Mouse (Mus musculus): ENCODE measurements around the gene Rnf157. TPM values are rescaled to one million over a fixed set of nuclear protein-coding genes. Genes with fewer than 3 reads are reported as not detected.

Rnf157 gene
- polyA plus RNA-seq, 1 experiment from 2014 or later, result 4.9 TPM

DNA sequence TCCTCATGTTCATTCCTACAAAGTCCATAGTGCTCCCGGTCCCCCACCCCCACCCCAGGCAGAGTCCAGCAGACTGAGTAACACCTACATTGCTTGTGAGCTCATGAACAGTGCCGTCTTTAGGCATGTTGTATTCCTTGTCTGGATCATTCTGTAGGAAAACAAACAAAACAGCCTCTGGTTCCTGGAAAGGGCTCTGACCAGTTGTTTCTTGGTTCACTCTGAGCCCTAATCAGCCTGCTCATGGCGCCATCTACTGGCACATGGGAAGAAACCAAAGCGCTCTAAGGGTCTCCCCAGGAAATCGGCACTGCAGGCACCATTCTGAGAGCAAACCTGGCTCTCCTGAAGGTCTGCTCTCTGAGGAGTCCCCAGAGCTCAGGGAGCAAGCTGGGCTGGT is 118.5 kb downstream of the Rnf157 start:
- Histone ChIP-seq H3K36me3 (ENCODE audit: control insufficient read depth, insufficient read depth) (peaks cover 66% of the 10 kb centered on the region), H3K4me1 (replicated peaks; ENCODE audit: control insufficient read depth, insufficient read depth, low read length) (0 out of 2 replicates have a peak, but pooled peaks cover 4% of the 10 kb centered on the region), H3K27me3 (replicated peaks; ENCODE audit: control insufficient read depth, insufficient read depth, low read length) (no peaks in the 10 kb centered on the region), H3K9ac (ENCODE audit: low read depth, low read length) (no peak overlapping the region), H3K27ac (ENCODE audit: low read depth, low read length) (peak overlapping the region; percentile 73), H3K4me3 (ENCODE audit: low read depth, low read length) (no peak overlapping the region), H3K4me2 (replicated peaks; ENCODE audit: low read depth) (peak overlapping the region; percentile 7; the same call in 1 of the 2 replicates), H3K9me3 (ENCODE audit: control insufficient read depth) (no peaks in the 10 kb centered on the region)
- ATAC-seq, result peak; percentile 38; the same call in 1 of the 2 replicates
- TF ChIP-seq CTCF (IDR thresholded peaks at IDR 0.05; ENCODE audit: low read depth), result peak; percentile 92
- 31% methylated on average over 5 of the region's 5 CpGs for WGBS

- H3K4me2 ChIP-seq (replicated peaks; ENCODE audit: low read depth), result peak overlapping the region; percentile 7; the same call in 1 of the 2 replicates
- TF ChIP-seq CTCF (IDR thresholded peaks at IDR 0.05; ENCODE audit: low read depth), result no peak
- no peak overlapping the region for H3K4me3 ChIP-seq (ENCODE audit: low read depth, low read length)
- peak overlapping the region; percentile 73 for H3K27ac ChIP-seq (ENCODE audit: low read depth, low read length)
- H3K9ac ChIP-seq (ENCODE audit: low read depth, low read length), result 0 out of 2 replicates have a peak overlapping the region, but pooled peaks have one; percentile 19
- H3K9me3 ChIP-seq (ENCODE audit: control insufficient read depth), result no peaks in the 10 kb centered on the region
- peak; percentile 74 for ATAC-seq
- H3K27me3 ChIP-seq (replicated peaks; ENCODE audit: control insufficient read depth, insufficient read depth, low read length), result no peaks in the 10 kb centered on the region
- H3K36me3 ChIP-seq (ENCODE audit: control insufficient read depth, insufficient read depth), result peaks cover 68% of the 10 kb centered on the region
- 0 out of 2 replicates have a peak, but pooled peaks cover 4% of the 10 kb centered on the region for H3K4me1 ChIP-seq (replicated peaks; ENCODE audit: control insufficient read depth, insufficient read depth, low read length)
- WGBS, result 69% methylated on average over 12 of the region's 12 CpGs
Observed at GRCm38 (mm10) chr11:116293538-116294137, 119.2 kb downstream of the Rnf157 start.

DNA sequence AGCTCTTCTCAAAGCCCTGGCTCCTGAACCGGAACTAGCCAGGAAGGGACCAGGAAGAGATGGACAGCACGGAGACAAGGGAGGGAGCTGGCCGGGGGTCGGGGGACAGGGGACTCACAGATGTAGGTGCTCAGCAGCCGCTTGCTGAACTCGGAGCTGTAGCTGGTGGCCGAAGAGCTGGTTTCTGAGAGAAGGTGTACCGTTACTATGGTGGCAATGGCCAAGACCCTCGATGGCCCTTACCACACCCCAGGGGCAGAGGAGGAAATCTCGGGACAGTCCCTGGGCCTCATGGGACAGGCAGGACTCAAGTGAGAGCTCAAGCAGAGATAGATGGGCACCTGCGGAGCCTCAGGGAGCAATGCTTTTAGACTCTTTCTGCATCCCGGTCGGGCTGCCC is 120.4 kb downstream of the Rnf157 start:
- Histone ChIP-seq H3K36me3 (ENCODE audit: control insufficient read depth, insufficient read depth) (peaks cover 66% of the 10 kb centered on the region), H3K9ac (ENCODE audit: low read depth, low read length) (no peak overlapping the region), H3K4me2 (replicated peaks; ENCODE audit: low read depth) (no peak overlapping the region), H3K27me3 (replicated peaks; ENCODE audit: control insufficient read depth, insufficient read depth, low read length) (no peaks in the 10 kb centered on the region), H3K27ac (ENCODE audit: low read depth, low read length) (no peak overlapping the region), H3K4me3 (ENCODE audit: low read depth, low read length) (no peak overlapping the region), H3K4me1 (replicated peaks; ENCODE audit: control insufficient read depth, insufficient read depth, low read length) (0 out of 2 replicates have a peak, but pooled peaks cover 4% of the 10 kb centered on the region), H3K9me3 (ENCODE audit: control insufficient read depth) (no peaks in the 10 kb centered on the region)
- TF ChIP-seq CTCF (IDR thresholded peaks at IDR 0.05; ENCODE audit: low read depth), result no peak
- no peak for ATAC-seq
- 94% methylated on average over 13 of the region's 13 CpGs for WGBS

GRCm38 (mm10) chr11:116290556-116290955 is 122.3 kb downstream of the Rnf157 start:
- Histone ChIP-seq H3K36me3 (ENCODE audit: control insufficient read depth, insufficient read depth) (peaks cover 51% of the 10 kb centered on the region), H3K4me2 (replicated peaks; ENCODE audit: low read depth) (no peak overlapping the region), H3K4me3 (ENCODE audit: low read depth, low read length) (no peak overlapping the region), H3K4me1 (replicated peaks; ENCODE audit: control insufficient read depth, insufficient read depth, low read length) (0 out of 2 replicates have a peak, but pooled peaks cover 4% of the 10 kb centered on the region), H3K27ac (ENCODE audit: low read depth, low read length) (peak overlapping the region; percentile 11), H3K27me3 (replicated peaks; ENCODE audit: control insufficient read depth, insufficient read depth, low read length) (no peaks in the 10 kb centered on the region), H3K9me3 (ENCODE audit: control insufficient read depth) (no peaks in the 10 kb centered on the region), H3K9ac (ENCODE audit: low read depth, low read length) (no peak overlapping the region)
- ATAC-seq, result no peak
- WGBS, result 69% methylated on average over 8 of the region's 8 CpGs
- no peak for TF ChIP-seq CTCF (IDR thresholded peaks at IDR 0.05; ENCODE audit: low read depth)

DNA sequence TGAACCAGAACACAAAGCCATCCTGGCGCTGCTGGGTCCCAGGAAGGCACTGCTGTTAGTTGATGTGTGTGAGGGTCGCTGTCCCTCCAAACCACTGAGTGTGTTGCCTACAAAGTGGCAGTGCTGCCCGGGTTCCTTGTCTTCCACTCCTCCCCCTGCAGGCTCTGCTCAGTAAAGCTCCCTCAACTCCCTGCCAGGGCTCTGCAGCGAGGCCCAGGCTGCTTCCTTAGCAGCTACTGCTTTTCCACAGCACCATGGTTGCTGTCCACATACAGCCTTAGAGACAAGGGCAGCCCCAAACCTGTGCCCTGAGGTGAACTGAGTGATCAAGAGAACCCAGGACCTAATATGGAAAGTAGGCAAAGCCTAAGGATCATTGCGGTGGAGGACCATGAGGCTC is 125.5 kb downstream of the Rnf157 start:
- Histone ChIP-seq H3K9ac (ENCODE audit: low read depth, low read length) (no peak overlapping the region), H3K9me3 (ENCODE audit: control insufficient read depth) (no peaks in the 10 kb centered on the region), H3K27me3 (replicated peaks; ENCODE audit: control insufficient read depth, insufficient read depth, low read length) (peaks cover 27% of the 10 kb centered on the region), H3K27ac (ENCODE audit: low read depth, low read length) (no peak overlapping the region; the same call in 1 of the 2 replicates), H3K4me2 (replicated peaks; ENCODE audit: low read depth) (no peak overlapping the region), H3K36me3 (ENCODE audit: control insufficient read depth, insufficient read depth) (peaks cover 34% of the 10 kb centered on the region), H3K4me1 (replicated peaks; ENCODE audit: control insufficient read depth, insufficient read depth, low read length) (no peaks in the 10 kb centered on the region), H3K4me3 (ENCODE audit: low read depth, low read length) (no peak overlapping the region)
- WGBS, result 76% methylated on average over 5 of the region's 5 CpGs
- TF ChIP-seq CTCF (IDR thresholded peaks at IDR 0.05; ENCODE audit: low read depth), result no peak
- no peak for ATAC-seq

Other genes starting within 250 kb of the Rnf157 start
- 3.7 and 4.8 TPM in 2 replicates for gene Fbf1, start 244.9 kb downstream of the Rnf157 start, polyA plus RNA-seq (2015; fragmentation: Nextera tagmentation; extraction: Ambion mirVana)
- gene Ten1, start 214.2 kb downstream of the Rnf157 start, polyA plus RNA-seq (2015; fragmentation: Nextera tagmentation; extraction: Ambion mirVana), result 64.6 and 66.8 TPM in 2 replicates
- 98.9 and 114 TPM in 2 replicates for gene Acox1, start 214.0 kb downstream of the Rnf157 start, polyA plus RNA-seq (2015; fragmentation: Nextera tagmentation; extraction: Ambion mirVana)
- 1.2 and 1.3 TPM in 2 replicates for gene Evpl, start 175.0 kb downstream of the Rnf157 start, polyA plus RNA-seq (2015; fragmentation: Nextera tagmentation; extraction: Ambion mirVana)
- 45.2 and 48.7 TPM in 2 replicates for gene Srp68, start 138.8 kb downstream of the Rnf157 start, polyA plus RNA-seq (2015; fragmentation: Nextera tagmentation; extraction: Ambion mirVana)
- 0.10 and 0.29 TPM in 2 replicates for gene Galr2, start 132.1 kb downstream of the Rnf157 start, polyA plus RNA-seq (2015; fragmentation: Nextera tagmentation; extraction: Ambion mirVana)
- gene Exoc7, start 105.8 kb downstream of the Rnf157 start, polyA plus RNA-seq (2015; fragmentation: Nextera tagmentation; extraction: Ambion mirVana), result 44.6 and 49.2 TPM in 2 replicates
- 0.09 TPM in 1 of 2 replicates, not detected in the other for gene Foxj1, start 77.6 kb downstream of the Rnf157 start, polyA plus RNA-seq (2015; fragmentation: Nextera tagmentation; extraction: Ambion mirVana)
- 60.2 and 60.6 TPM in 2 replicates for gene Ubald2, start 21.1 kb upstream of the Rnf157 start, polyA plus RNA-seq (2015; fragmentation: Nextera tagmentation; extraction: Ambion mirVana)
- gene Qrich2, start 53.2 kb upstream of the Rnf157 start, polyA plus RNA-seq (2015; fragmentation: Nextera tagmentation; extraction: Ambion mirVana), result 0.14 TPM in 1 of 2 replicates, not detected in the other
- 177 and 194 TPM in 2 replicates for gene Prpsap1, start 81.2 kb upstream of the Rnf157 start, polyA plus RNA-seq (2015; fragmentation: Nextera tagmentation; extraction: Ambion mirVana)
- 2.5 and 3.3 TPM in 2 replicates for gene Sphk1, start 117.9 kb upstream of the Rnf157 start, polyA plus RNA-seq (2015; fragmentation: Nextera tagmentation; extraction: Ambion mirVana)
- gene Ube2o, start 168.4 kb upstream of the Rnf157 start, polyA plus RNA-seq (2015; fragmentation: Nextera tagmentation; extraction: Ambion mirVana), result 3.7 and 4.8 TPM in 2 replicates
- gene Aanat, start 173.4 kb upstream of the Rnf157 start, polyA plus RNA-seq (2015; fragmentation: Nextera tagmentation; extraction: Ambion mirVana), result not detected in 2 replicates
- gene Rhbdf2, start 214.0 kb upstream of the Rnf157 start, polyA plus RNA-seq (2015; fragmentation: Nextera tagmentation; extraction: Ambion mirVana), result 7.6 and 8.4 TPM in 2 replicates
- gene Prcd, start 240.5 kb upstream of the Rnf157 start, polyA plus RNA-seq (2015; fragmentation: Nextera tagmentation; extraction: Ambion mirVana), result 0.84 and 1.1 TPM in 2 replicates
- 17.5 and 20.2 TPM in 2 replicates for gene Cygb, start 241.3 kb upstream of the Rnf157 start, polyA plus RNA-seq (2015; fragmentation: Nextera tagmentation; extraction: Ambion mirVana)